Mouse (Mus musculus) activated CD4-positive, CD25-positive, alpha-beta regulatory T cell, adult 4 months (primary cell): Measurements from ENCODE around the gene Tmub2. TPM values are rescaled to one million over a fixed set of nuclear protein-coding genes. Genes with fewer than 3 reads are reported as not detected.

ENCODE experiments used
- ATAC-seq: one replicate; pipeline ENCODE4 v1.8.0; 2017
- polyA plus RNA-seq, 2 experiments: library from polyadenylated mRNA; unstranded; fragments of 100-300 nt; shearing (Covaris generic); gene quantifications; one replicate each; pipeline ENCODE4 v1.2.1; 2017

Gene Tmub2
- polyA plus RNA-seq, 2 experiments from 2014 or later, result 54.5 to 58.3 TPM

DNA sequence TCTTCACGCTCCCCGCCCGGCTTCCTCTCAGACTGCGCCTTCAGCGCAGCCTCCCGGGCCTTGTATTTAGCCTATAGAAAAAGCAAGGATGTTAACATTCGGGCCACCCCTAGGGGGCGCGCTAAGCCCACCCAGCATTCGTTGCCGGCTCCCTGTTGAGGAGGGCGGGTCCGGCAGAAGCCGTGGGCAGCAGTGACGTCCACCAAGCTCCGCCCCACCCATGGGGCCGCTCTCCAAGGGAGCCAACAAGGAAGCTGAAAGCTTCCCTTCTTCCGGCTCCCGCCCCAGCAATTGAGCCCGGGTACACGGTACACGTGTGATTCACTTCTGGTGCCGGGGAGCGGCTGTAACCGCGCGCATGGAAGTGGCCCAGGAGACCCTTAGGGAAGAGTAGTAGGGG is 24.2 kb downstream of the Tmub2 start:
- peak; percentile 97 for ATAC-seq

DNA sequence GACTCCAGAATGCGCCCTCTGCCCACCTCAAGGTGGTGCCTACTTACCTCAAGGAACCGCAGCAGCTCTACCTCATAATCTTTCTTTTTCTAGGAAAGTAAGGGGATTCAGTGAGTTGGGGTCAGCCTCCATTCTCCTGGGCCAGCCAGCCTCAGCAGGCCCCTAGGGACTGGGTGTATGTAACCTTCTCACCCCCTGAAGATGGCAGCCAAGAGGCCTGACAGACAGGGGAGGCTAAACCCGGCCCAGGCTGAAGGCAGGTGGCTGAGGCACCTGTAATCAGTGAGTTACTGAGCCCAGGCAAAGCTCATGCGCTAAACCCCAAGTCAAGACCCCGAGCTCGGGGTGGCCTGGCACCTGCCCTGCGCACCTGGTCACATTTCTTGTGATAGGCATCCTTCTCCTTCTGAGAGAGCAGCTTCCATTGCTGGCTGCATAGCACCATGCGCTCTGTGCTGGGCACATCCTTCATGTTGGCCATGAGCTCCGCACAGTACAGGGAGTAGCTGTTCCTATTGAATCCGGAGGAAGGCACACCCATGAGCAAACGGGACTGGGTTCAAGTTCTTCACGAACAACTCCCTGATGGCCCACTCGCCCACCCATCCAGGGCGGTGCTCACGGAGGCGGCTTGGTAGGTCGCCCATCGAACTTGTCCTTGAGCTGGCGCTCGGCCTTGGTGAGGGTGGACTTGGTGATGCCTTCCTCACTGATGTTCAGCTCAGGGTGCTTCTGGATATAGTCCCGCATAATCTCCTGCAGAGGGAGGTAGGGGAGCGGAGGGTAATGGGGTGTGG is 25.3 kb downstream of the Tmub2 start:
- no peak for ATAC-seq

DNA sequence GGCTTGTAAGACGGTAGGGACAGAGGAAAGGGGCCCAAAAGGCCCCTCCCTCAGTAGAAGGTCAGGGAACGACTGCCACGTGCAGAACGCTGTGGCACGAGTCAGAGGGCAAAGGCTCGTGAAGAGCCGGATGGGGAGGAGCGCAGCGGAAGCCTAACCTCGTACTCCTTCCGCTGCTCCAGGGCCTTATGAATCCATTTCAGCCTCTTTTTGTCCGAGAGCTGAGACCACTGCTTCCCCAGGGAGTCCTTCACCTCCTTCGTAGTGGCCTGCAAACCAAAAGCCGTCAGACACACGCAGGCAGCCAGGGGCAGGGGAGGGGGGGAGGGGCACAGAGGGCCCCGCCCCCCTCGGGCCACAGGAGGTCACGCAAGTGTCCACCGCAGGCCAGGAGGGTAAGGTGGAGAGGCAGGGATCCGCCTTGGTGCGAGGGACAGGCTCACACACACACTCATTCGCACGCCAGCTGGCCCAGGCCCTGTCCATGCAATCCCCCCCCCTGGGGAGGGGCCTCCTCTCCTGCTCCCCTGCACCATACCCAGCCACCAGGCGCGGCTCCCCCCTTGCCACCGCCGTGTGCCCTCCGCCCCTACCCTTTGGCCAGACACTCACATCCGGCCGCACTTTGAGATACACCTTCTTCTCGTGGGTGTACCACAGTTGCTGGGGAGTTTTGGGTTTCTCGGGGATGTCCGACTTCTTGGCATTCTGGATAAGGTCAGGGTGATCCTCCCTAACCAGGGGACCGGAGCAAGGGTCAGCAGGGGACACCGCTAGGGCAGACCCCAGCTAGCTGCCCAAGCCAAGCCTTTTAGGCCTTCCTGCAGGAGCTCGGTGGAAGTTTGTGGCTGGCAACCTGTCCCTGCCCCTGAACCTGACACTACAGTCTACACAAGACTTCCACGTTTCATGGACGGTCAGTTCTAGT is 26.3 kb downstream of the Tmub2 start:
- ATAC-seq, result no peak

DNA sequence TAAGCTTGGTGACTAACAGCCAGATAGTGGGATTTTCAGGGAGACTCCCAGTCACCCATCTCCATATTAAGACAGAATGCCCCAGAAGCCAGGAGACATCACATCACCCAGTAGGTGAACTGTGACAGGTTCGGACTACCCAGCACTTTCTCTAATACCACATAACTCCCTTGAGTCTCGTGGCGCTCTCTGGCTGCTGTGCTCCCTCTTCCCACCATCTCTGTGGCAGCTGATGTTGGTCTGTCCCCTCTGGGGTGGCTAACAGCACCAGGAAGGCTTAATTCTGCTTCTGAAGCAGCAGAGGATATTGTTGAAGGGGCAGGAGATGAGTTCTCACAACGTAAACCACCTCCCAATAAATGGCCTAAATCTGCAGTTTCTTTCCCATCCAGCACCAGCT is 27.2 kb downstream of the Tmub2 start:
- no peak for ATAC-seq

- ATAC-seq, result no peak
Measured at GRCm38 (mm10) chr11:102312586-102312985, 27.9 kb downstream of the Tmub2 start.

GRCm38 (mm10) chr11:102314321-102314720 is 29.6 kb downstream of the Tmub2 start:
- ATAC-seq, result no peak

DNA sequence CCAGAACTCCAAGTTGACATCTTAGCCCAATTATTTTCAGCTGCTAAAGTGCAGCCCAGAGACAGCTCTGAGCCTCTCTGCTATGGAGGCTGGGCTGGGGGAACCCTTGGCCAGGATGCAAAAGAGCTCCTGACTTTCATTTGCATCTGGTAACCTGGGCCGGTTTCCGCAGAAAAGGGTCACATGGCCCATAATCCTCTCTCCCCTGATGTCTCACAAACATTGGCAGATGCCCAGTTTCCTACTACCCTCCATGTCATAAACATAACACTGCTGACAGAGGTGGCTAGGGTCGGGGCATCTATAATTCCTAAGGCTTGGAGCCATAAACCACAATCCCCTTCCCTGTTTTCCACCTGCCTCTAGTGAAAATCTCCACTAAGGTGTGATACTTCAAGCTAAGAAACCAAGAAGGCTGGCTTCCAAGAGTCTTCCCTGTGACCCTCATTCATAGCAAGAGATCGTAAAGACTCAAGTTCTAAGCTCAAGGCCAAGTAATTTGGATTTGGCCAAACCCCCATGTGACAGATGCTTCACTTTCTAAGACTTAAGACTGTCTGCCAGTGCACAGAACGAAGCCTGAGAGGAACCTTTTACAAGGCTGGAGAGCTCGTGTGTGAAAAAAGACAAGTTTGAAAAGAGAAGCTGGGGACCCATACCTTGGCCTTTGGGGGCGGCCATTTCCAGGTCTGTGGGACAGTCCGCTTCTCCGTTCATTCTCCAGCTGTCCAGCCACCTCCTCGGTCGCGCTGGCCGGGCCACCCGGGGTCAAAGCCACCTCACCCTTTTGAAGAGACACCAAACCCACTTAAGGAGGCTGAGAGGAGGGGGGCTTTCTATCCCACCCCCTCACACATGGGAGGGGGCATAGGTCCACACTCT is 31.2 kb downstream of the Tmub2 start:
- no peak for ATAC-seq

DNA sequence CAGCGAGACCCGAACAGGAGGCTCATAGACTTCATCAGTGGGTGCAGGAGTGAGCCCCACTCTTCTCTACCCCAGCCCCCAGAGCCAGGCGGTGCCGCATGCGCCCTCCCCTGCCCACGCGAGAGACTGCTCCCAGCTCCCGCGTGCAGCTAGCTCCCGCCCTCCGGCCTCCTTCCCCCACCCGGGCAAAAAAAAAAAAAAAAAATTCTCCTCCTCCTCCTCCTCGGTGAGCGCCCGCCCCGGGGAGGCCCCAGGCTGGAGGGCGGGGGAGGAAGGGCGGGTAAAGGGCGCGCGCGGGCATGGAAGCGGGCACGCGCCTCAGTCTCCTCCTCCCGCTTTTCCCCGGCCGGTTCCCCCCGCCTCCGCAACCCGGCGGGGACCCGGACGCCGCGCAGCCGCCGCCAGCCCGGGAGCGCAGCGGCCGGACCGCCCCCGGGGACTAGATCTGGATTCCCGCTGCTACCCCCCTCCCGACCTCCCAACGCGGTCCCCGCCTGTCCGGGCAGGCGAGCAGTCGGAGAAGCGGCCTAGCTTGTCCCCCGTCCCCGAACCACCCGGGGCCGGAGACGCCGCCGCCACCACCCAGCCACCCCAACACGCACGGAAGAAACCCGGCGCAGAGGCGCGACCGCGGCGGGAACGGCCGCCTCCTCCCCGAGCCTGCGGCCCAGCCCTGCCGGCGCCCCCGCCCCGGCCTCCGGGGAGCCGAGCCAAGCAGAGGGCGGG is 32.0 kb downstream of the Tmub2 start:
- ATAC-seq, result peak; percentile 24

DNA sequence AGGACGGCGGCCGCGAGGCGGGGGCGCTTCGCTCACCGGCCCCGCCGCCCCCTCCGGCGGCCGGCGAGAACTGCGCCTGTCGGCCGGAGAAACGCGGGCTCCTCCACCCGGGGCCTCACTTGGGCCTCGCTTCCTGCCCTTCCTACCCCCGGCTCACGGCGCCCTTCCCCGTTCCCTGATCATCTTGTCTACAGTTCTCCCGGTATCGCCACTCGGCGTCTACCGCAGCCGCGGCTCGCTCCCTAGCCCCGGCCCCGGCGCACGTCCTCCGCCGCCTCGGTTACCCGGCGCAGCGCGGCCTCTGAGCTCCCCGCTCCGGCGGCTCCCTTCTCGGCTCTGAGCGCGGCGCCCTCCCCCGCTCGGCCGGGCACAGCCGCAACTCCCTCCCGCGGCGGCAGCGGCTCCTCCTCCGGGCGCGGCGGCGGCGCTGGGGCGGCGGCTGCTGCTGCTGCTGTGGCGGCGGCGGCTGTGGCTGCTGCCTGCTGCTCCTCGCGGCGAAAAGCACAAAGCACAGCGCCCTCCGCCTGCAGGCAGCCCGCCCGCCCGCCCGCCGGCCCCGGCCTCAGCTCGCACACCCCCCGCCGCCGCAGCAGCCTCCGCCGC is 32.7 kb downstream of the Tmub2 start:
- peak; percentile 12 for ATAC-seq

DNA sequence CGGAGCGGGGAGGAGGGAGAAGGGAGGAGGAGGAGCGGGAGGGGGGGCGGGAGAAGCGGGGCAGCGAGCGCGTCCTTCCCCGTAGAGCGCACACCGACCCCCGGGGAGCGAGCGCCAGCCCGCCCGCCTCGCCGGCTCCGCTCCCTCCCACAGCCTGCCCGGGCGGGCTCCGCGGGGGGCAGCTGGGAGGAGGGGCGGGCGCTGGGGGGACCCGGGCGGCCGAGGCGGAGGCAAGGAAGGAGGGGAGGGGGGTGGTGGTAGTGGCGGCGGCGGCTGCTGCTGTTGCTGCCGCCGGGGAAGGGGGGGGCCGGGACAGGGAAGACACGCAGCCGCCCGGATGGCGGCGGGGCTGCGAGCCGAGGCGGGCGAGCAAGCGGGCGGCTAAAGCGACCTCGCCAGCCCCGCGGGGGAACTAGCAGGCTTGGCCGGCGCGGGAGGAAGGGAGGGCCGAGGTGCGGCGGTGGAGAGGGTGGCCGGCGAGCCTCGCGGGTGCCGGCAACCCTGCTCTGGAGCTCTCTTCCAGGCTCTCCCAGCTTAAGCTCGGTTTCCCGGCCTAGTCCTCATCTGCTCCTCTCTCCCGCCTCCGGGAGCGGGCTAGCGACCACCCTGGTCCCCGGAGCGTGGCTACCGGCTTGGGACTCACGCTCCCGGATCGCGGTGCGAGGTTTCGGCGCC is 33.3 kb downstream of the Tmub2 start:
- ATAC-seq, result no peak

DNA sequence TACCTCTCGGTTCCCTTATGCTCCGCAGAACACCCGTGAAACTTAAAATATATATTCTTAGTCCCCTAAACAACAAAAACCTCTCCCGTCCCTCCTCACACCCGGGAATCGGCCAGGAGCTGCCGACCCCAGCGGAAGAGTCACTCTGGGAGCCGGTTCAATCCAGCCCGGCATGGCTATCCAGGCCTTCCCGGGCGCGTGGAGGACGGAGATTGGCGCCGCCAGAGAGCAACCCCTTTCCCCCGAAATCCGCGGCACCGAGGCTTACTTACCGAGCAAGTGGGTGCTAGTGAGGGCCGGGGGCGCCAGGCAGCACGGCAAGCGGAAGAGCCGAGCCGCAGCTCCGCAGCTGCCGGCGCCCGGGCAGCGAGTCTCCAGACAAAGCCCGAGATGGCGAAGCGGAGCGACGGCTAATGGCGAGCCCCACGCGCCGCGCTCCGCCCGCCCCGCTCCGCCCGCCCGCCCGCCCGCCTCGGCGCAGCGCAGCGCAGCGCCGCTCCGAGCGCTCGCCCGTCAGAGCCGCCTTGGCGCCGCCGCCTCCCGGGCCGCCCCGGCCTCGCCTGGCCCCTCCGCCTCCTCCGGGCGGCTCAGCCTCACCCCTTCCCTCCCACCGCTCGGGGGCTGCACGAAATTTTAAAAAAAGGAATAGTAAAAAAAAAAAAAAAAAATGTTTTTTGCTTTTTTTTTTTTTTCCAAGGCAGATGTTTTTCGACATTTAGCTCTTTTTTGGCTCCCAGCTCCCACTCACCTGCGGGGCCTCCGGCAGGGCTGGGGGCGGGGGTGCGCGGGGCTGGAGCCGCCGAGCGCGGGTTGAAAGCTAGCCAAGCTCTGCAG is 34.1 kb downstream of the Tmub2 start:
- no peak for ATAC-seq

DNA sequence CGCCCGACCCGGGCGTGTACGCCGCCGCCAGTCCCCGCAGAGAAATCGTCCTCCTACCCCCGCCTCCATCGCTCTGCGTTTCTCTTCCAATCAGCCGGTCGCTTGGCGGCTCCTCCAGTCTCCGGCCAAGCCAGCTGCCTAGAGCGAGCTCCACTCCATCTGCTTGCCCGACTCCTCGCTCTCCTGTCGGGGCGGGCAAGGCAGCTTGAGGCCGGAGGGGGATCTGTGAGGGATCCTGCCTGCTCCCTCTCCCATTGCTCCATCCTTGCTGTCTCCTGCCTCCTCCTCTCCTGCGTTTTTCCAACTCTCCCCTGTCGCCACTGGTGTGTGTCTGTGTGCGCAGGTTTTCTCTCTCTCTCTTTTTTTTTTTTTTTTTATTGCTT is 34.7 kb downstream of the Tmub2 start, which contains the start of gene Ubtf:
Gene Ubtf, minus strand, starts transcription at position 333 of the 383 bp plus-strand sequence.
- ATAC-seq, result peak; percentile 26

GRCm38 (mm10) chr11:102319941-102320685 is 35.4 kb downstream of the Tmub2 start:
- ATAC-seq, result peak; percentile 24

GRCm38 (mm10) chr11:102320686-102321005 is 35.9 kb downstream of the Tmub2 start:
- no peak for ATAC-seq

GRCm38 (mm10) chr11:102321931-102322330 is 37.2 kb downstream of the Tmub2 start:
- ATAC-seq, result no peak

GRCm38 (mm10) chr11:102323516-102323915 is 38.8 kb downstream of the Tmub2 start:
- ATAC-seq, result no peak

DNA sequence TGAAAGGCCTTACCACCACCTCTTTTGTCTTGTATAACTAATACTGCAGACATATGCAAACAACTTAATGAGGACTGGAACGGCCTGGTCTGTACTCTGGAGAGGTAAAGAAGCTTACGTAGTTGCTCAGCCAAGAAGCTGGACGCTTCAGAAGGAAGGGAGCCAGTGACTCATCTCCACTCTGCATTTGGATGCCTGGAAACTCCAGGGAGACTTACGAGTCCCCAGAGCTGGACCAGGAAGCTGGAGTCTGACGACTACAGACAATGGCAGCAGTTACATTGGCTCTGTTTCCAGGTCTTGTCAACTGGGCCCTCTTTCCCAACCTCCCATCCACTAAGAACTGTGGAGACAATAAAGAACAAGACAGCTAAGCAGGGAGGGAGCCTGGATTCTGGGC is 42.5 kb downstream of the Tmub2 start:
- no peak for ATAC-seq

DNA sequence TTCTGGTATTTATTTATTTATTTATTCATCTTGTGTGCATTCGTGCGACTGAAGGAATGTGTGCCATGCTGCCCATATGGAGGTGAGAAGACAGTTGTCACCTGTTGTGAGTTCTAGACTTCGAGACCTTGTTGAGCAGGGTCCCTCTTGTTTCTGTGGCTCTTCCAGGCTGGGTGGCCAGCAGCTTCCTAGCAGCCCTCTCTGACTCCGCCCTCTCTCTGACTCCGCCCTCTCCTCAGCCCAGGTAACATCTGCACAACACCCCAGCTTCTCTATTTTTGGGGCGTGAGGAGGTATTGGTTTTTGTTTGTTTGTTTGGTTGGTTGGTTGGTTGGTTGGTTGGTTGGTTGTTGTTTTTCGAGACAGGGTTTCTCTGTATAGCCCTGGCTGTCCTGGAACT is 43.1 kb downstream of the Tmub2 start:
- no peak for ATAC-seq

GRCm38 (mm10) chr11:102329518-102329917 is 44.8 kb downstream of the Tmub2 start:
- ATAC-seq, result no peak
